Mouse (Mus musculus) C2C12 (cell line): ENCODE measurements around the gene Sirt1.
"Not testable (repeated sequence)": the region's sequence is repeated elsewhere in the genome, so short reads cannot be mapped to it uniquely, and the experiment has no call there.

Source experiments
- CEBPB ChIP-seq: IDR thresholded peaks from one replicate; pipeline ENCODE4 v1.6.1; 2011; ENCODE audit warnings: low read depth, mild to moderate bottlenecking, control low read depth, moderate library complexity
- CTCF ChIP-seq: IDR thresholded peaks from one replicate; pipeline ENCODE4 v1.5.1; 2011; ENCODE audit not compliant: control insufficient read depth, insufficient read depth, insufficient read length
- FOSL1 ChIP-seq: IDR thresholded peaks from one replicate; pipeline ENCODE4 v1.8.0; 2011; ENCODE audit warnings: mild to moderate bottlenecking, low read length; ENCODE audit not compliant: poor library complexity, insufficient read depth, severe bottlenecking
- MAX ChIP-seq: IDR thresholded peaks from one replicate; pipeline ENCODE4 v1.6.1; 2011; ENCODE audit warnings: mild to moderate bottlenecking, control low read depth
- MYOD1 ChIP-seq: IDR thresholded peaks from one replicate; pipeline ENCODE4 v1.6.1; 2011; ENCODE audit warnings: low read depth; ENCODE audit not compliant: control insufficient read depth, insufficient read length
- MYOG ChIP-seq: IDR thresholded peaks from one replicate; pipeline ENCODE4 v1.6.1; 2011; ENCODE audit not compliant: control insufficient read depth, insufficient read length; ENCODE audit errors: extremely low read depth
- USF1 ChIP-seq: IDR thresholded peaks from one replicate; pipeline ENCODE4 v1.6.1; 2011; ENCODE audit warnings: low read depth, mild to moderate bottlenecking, control low read depth, moderate library complexity

- TF ChIP-seq MYOD1, CTCF, MYOG, USF1, CEBPB, MAX, FOSL1: not testable (repeated sequence)
Observed at GRCm38 (mm10) chr10:63411674-63412073, 30.2 kb upstream of the Sirt1 start.
